Mouse (Mus musculus): ENCODE data around the gene Tmem130. TPM values are rescaled to one million over a fixed set of nuclear protein-coding genes. Genes with fewer than 3 reads are reported as not detected.

The Tmem130 gene
- 263 and 270 TPM in 2 replicates for polyA plus RNA-seq (2014; fragmentation: Nextera tagmentation; extraction: Ambion mirVana)

DNA sequence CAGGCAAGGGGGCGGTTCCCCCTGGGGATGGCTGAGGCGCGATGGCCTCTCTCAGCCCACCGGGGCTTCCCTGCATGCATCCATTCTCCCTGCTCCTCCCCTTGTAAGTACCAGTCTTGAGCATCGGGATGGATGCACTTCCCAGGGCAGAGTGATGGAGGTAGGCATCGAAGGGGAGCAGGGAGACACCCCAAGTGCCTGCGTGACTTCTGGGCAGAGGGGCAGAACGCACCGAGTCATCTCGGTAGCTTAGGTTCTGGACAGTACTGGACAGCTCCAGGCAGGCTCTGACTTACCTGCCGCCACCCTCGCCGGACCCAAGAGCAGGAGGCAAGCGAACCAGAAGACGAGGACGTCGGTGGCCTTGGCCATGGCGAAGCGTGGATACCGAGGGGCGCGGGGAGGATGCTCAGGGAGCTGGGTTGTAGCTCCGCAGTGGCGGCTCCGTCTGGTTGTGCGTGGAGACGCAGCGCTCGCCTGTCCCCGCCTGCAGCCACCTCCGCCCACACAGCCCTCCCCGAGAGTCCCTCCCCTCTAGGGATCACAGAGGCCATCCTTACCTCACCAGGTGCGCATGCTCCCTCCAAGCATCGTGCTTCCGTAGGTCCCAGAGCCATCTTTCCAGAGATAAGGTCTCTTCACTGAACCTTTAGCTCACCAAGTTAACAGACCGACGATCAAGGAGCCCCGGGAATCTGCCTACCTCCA lies at the start of gene Tmem130:
Gene Tmem130 (minus strand): TSS at position 658 of the 708 bp plus-strand sequence.
- peak; percentile 88 for DNase-seq
- Histone ChIP-seq H3K4me3 (replicated peaks; ENCODE audit: low read depth, low read length) (peak within 1 kb of the TSS; percentile 53), H3K27ac (replicated peaks; ENCODE audit: low read depth, low read length) (peak within 1 kb of the TSS; percentile 90), H3K9ac (replicated peaks; ENCODE audit: low read length) (peak within 1 kb of the TSS; percentile 69), H3K9me3 (ENCODE audit: control insufficient read depth, low read length) (no peaks in the 10 kb centered on the region), H3K4me2 (ENCODE audit: low read length) (peak within 1 kb of the TSS; percentile 58), H3K4me1 (ENCODE audit: control insufficient read depth, insufficient read depth, low read length) (peaks cover 23% of the 10 kb centered on the region), H3K27me3 (ENCODE audit: control insufficient read depth, insufficient read depth, low read length) (no peaks in the 10 kb centered on the region), H3K36me3 (ENCODE audit: control insufficient read depth, insufficient read depth, low read length) (0 out of 2 replicates have a peak, but pooled peaks cover 4% of the 10 kb centered on the region)
- ATAC-seq (ENCODE audit: low FRiP score, low TSS enrichment): peak; percentile 76
- WGBS: under 1% methylated on average over 38 of the region's 38 CpGs

DNA sequence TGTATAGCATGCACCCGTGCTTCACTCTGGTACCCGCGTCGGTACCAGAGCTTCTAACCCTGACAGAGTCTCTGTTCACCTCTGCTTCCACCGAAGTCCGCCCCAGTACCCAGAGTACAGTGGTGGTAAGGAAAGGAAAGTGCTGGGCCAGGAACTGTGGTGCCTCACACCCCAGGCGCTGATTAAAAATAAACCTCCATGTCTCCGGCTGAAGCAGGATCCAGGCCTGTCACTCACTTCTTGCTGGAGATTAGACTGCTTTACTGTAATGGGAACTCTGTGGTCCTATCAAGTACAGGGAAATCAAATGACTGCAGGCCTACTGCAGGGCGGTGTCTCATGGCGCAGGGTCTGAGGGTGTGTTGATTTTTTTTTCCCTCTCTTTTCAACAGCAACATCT lies 45.3 kb upstream of the Tmem130 start:
- ATAC-seq (ENCODE audit: low FRiP score, low TSS enrichment): no peak

DNA sequence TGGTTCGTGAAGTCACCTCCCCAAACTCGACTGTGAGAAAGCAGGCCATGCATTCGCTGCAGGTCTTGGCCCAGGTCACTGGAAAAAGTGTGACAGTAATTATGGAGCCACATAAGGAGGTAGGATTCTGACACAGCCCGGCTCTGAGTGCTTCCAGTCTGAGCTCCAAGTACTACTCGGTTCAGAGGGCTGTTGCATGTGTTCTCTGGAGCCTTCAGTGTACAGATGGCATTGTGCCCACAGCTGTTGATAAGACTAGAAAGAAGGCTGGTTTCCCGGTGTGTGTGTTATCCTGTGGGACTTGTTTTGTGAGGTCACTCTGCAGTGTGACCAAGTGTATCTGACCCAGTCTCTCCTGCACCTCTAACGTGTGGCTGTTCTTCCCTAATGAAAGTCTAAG lies 42.6 kb upstream of the Tmem130 start:
- 95% methylated on average over 7 of the region's 7 CpGs for WGBS
- Histone ChIP-seq H3K9ac (replicated peaks; ENCODE audit: low read length) (no peak overlapping the region), H3K4me2 (ENCODE audit: low read length) (no peak overlapping the region), H3K27ac (replicated peaks; ENCODE audit: low read depth, low read length) (no peak overlapping the region), H3K27me3 (ENCODE audit: control insufficient read depth, insufficient read depth, low read length) (no peaks in the 10 kb centered on the region), H3K36me3 (ENCODE audit: control insufficient read depth, insufficient read depth, low read length) (peaks cover 100% of the 10 kb centered on the region), H3K4me1 (ENCODE audit: control insufficient read depth, insufficient read depth, low read length) (no peaks in the 10 kb centered on the region), H3K4me3 (replicated peaks; ENCODE audit: low read depth, low read length) (no peak overlapping the region), H3K9me3 (ENCODE audit: control insufficient read depth, low read length) (no peaks in the 10 kb centered on the region)
- no peak for ATAC-seq (ENCODE audit: low FRiP score, low TSS enrichment)
- DNase-seq: no peak

More for the DNA sequence above, 45.3 kb upstream of the Tmem130 start:
- Histone ChIP-seq H3K4me3 (replicated peaks; ENCODE audit: low read depth, low read length) (no peak overlapping the region), H3K4me2 (ENCODE audit: low read length) (no peak overlapping the region), H3K9me3 (ENCODE audit: control insufficient read depth, low read length) (no peaks in the 10 kb centered on the region), H3K4me1 (ENCODE audit: control insufficient read depth, insufficient read depth, low read length) (no peaks in the 10 kb centered on the region), H3K9ac (replicated peaks; ENCODE audit: low read length) (no peak overlapping the region), H3K36me3 (ENCODE audit: control insufficient read depth, insufficient read depth, low read length) (peaks cover 99% of the 10 kb centered on the region), H3K27me3 (ENCODE audit: control insufficient read depth, insufficient read depth, low read length) (no peaks in the 10 kb centered on the region), H3K27ac (replicated peaks; ENCODE audit: low read depth, low read length) (no peak overlapping the region)
- no peak for DNase-seq
- 95% methylated on average over 10 of the region's 10 CpGs for WGBS

DNA sequence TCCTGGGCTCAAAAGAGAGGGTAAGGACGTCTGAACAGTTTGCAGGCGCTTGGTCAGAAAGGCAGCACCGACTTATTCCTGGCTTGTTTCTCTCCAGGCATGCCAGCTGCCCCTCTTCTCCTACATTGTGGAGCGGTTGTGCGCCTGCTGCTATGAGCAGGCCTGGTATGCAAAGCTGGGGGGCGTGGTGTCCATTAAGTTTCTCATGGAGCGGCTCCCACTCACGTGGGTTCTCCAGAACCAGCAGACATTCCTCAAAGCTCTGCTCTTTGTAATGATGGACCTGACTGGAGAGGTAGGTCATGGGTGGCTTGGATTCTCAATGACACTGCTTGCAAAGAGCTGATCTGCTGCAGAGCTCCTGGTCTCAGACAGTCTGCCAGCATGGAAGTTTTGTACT lies 41.4 kb upstream of the Tmem130 start:
- ATAC-seq (ENCODE audit: low FRiP score, low TSS enrichment) (no peak), DNase-seq (no peak)
- 95% methylated on average over 8 of the region's 8 CpGs for WGBS
- no peak overlapping the region for H3K4me2 ChIP-seq (ENCODE audit: low read length)
- no peak overlapping the region for H3K4me3 ChIP-seq (replicated peaks; ENCODE audit: low read depth, low read length)
- H3K9me3 ChIP-seq (ENCODE audit: control insufficient read depth, low read length): no peaks in the 10 kb centered on the region
- no peak overlapping the region for H3K27ac ChIP-seq (replicated peaks; ENCODE audit: low read depth, low read length)
- H3K36me3 ChIP-seq (ENCODE audit: control insufficient read depth, insufficient read depth, low read length): peaks cover 100% of the 10 kb centered on the region
- H3K9ac ChIP-seq (replicated peaks; ENCODE audit: low read length): no peak overlapping the region
- no peaks in the 10 kb centered on the region for H3K4me1 ChIP-seq (ENCODE audit: control insufficient read depth, insufficient read depth, low read length)
- no peaks in the 10 kb centered on the region for H3K27me3 ChIP-seq (ENCODE audit: control insufficient read depth, insufficient read depth, low read length)

DNA sequence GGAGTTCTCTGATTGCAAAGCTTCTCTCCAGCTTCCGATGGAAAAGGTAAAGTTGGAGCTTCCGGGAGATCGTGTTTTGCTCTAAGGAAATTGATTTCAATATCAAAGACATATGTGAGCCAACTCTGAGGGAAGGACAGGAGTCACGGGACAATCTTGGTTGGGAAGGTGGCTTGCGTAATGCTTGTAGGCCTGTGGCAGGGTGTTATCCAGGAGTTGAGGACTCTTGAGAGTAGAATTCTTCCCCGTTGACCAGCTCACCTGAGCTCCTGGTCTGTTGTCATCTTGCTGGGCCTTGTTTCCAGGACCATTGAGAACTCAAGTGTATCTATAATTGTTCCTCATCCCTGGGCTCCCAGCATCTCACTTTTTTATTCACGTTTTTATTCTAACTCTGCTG lies 35.5 kb upstream of the Tmem130 start:
- 96% methylated on average over 7 of the region's 7 CpGs for WGBS
- ATAC-seq (ENCODE audit: low FRiP score, low TSS enrichment): no peak
- peaks cover 100% of the 10 kb centered on the region for H3K36me3 ChIP-seq (ENCODE audit: control insufficient read depth, insufficient read depth, low read length)
- no peak overlapping the region for H3K4me2 ChIP-seq (ENCODE audit: low read length)
- no peak for DNase-seq
- no peaks in the 10 kb centered on the region for H3K4me1 ChIP-seq (ENCODE audit: control insufficient read depth, insufficient read depth, low read length)
- no peaks in the 10 kb centered on the region for H3K27me3 ChIP-seq (ENCODE audit: control insufficient read depth, insufficient read depth, low read length)
- H3K27ac ChIP-seq (replicated peaks; ENCODE audit: low read depth, low read length): no peak overlapping the region
- H3K9me3 ChIP-seq (ENCODE audit: control insufficient read depth, low read length): no peaks in the 10 kb centered on the region
- no peak overlapping the region for H3K9ac ChIP-seq (replicated peaks; ENCODE audit: low read length)
- H3K4me3 ChIP-seq (replicated peaks; ENCODE audit: low read depth, low read length): no peak overlapping the region

DNA sequence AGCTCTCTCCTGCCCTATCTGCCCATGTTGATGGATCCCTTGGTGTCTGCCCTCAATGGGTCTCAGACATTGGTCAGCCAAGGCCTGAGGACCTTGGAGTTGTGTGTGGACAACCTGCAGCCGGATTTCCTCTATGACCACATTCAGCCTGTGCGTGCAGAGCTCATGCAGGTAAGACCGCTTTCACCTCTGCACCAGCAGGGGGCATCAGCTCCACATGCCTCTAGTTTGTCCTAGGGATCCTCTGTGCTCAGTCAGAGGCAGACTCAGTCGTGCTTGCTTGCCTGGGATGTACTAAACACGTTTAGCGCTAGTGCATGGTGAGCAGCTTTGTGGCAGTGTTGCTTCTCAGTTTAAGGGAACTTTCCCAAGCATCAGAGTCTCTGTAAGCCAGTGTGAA lies 33.1 kb upstream of the Tmem130 start:
- Histone ChIP-seq H3K27ac (replicated peaks; ENCODE audit: low read depth, low read length) (no peak overlapping the region), H3K4me2 (ENCODE audit: low read length) (no peak overlapping the region), H3K9ac (replicated peaks; ENCODE audit: low read length) (no peak overlapping the region), H3K36me3 (ENCODE audit: control insufficient read depth, insufficient read depth, low read length) (peaks cover 100% of the 10 kb centered on the region), H3K27me3 (ENCODE audit: control insufficient read depth, insufficient read depth, low read length) (no peaks in the 10 kb centered on the region), H3K4me3 (replicated peaks; ENCODE audit: low read depth, low read length) (no peak overlapping the region), H3K9me3 (ENCODE audit: control insufficient read depth, low read length) (no peaks in the 10 kb centered on the region), H3K4me1 (ENCODE audit: control insufficient read depth, insufficient read depth, low read length) (no peaks in the 10 kb centered on the region)
- ATAC-seq (ENCODE audit: low FRiP score, low TSS enrichment): no peak
- 74% methylated on average over 6 of the region's 6 CpGs for WGBS
- peak; percentile 49 for DNase-seq

DNA sequence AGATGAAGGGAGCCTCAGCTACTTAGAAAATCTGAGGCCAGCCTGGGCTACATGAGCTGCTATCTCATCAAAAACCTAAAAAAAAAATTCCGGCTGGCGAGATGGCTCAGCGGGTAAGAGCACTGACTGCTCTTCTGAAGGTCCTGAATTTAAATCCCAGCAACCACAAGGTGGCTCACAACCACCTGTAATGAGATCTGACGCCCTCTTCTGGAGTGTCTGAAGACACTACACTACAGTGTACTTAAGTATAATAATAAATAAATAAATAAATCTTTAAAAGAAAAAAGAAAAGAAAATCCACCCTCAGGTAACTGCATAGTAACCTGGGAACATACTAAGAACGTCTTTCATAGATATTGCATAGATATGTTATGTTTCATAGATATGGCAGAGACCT lies 31.8 kb upstream of the Tmem130 start:
- no peaks in the 10 kb centered on the region for H3K9me3 ChIP-seq (ENCODE audit: control insufficient read depth, low read length)
- ATAC-seq (ENCODE audit: low FRiP score, low TSS enrichment): no peak
- DNase-seq: no peak
- H3K9ac ChIP-seq (replicated peaks; ENCODE audit: low read length): no peak overlapping the region
- H3K27me3 ChIP-seq (ENCODE audit: control insufficient read depth, insufficient read depth, low read length): no peaks in the 10 kb centered on the region
- 85% methylated on average over 5 of the region's 5 CpGs for WGBS
- no peak overlapping the region for H3K27ac ChIP-seq (replicated peaks; ENCODE audit: low read depth, low read length)
- H3K4me3 ChIP-seq (replicated peaks; ENCODE audit: low read depth, low read length): no peak overlapping the region
- no peak overlapping the region for H3K4me2 ChIP-seq (ENCODE audit: low read length)
- H3K4me1 ChIP-seq (ENCODE audit: control insufficient read depth, insufficient read depth, low read length): no peaks in the 10 kb centered on the region
- peaks cover 100% of the 10 kb centered on the region for H3K36me3 ChIP-seq (ENCODE audit: control insufficient read depth, insufficient read depth, low read length)

DNA sequence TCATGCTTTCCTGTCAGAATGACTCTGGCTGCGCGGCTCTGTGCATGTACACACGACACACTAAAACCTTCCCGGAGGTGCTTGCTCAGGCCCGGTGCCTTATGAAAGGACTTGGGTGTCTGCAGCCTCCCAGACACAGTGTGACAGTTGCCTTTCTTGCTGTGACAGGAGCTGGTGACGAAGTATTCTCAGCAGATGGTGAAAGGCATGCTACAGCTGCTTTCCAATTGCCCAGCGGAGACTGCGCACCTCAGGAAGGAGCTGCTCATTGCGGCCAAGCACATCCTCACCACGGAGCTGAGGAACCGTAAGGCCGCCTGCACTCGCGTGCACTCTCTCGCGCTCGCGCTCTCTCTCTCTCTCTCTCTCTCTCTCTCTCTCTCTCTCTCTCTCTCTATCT lies 24.8 kb upstream of the Tmem130 start:
- Histone ChIP-seq H3K9ac (replicated peaks; ENCODE audit: low read length) (no peak overlapping the region), H3K4me3 (replicated peaks; ENCODE audit: low read depth, low read length) (no peak overlapping the region), H3K4me1 (ENCODE audit: control insufficient read depth, insufficient read depth, low read length) (no peaks in the 10 kb centered on the region), H3K36me3 (ENCODE audit: control insufficient read depth, insufficient read depth, low read length) (peaks cover 100% of the 10 kb centered on the region), H3K9me3 (ENCODE audit: control insufficient read depth, low read length) (no peaks in the 10 kb centered on the region), H3K27ac (replicated peaks; ENCODE audit: low read depth, low read length) (no peak overlapping the region), H3K4me2 (ENCODE audit: low read length) (no peak overlapping the region), H3K27me3 (ENCODE audit: control insufficient read depth, insufficient read depth, low read length) (no peaks in the 10 kb centered on the region)
- WGBS: 96% methylated on average over 18 of the region's 18 CpGs
- ATAC-seq (ENCODE audit: low FRiP score, low TSS enrichment) (no peak), DNase-seq (no peak)

DNA sequence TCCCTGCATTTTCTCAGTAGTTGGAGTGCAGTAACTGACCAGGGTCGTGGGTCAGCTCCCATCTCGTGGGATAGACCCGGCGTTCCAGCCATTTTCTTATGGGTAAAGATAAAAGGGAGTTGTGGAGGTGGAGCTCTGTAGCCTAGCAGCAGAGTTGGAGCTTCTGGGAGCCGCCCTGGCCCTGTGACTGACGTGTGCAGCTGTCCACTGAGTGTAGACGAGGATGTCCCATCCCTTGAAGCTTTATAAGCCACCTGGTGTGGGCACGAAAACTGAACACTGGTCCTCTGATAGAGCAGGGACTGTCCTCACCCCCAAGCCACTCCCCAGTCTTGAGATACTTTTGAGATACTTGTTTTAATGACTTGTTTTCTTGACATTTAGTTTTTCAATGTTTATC lies 19.0 kb upstream of the Tmem130 start:
- Histone ChIP-seq H3K27ac (replicated peaks; ENCODE audit: low read depth, low read length) (no peak overlapping the region), H3K36me3 (ENCODE audit: control insufficient read depth, insufficient read depth, low read length) (peaks cover 92% of the 10 kb centered on the region), H3K9ac (replicated peaks; ENCODE audit: low read length) (no peak overlapping the region), H3K9me3 (ENCODE audit: control insufficient read depth, low read length) (no peaks in the 10 kb centered on the region), H3K27me3 (ENCODE audit: control insufficient read depth, insufficient read depth, low read length) (no peaks in the 10 kb centered on the region), H3K4me1 (ENCODE audit: control insufficient read depth, insufficient read depth, low read length) (no peaks in the 10 kb centered on the region), H3K4me3 (replicated peaks; ENCODE audit: low read depth, low read length) (no peak overlapping the region), H3K4me2 (ENCODE audit: low read length) (no peak overlapping the region)
- ATAC-seq (ENCODE audit: low FRiP score, low TSS enrichment) (no peak), DNase-seq (no peak)
- WGBS: 84% methylated on average over 8 of the region's 8 CpGs
